9 mouse cellular contexts compared by ENCODE assay signal in the genomic region with DNA sequence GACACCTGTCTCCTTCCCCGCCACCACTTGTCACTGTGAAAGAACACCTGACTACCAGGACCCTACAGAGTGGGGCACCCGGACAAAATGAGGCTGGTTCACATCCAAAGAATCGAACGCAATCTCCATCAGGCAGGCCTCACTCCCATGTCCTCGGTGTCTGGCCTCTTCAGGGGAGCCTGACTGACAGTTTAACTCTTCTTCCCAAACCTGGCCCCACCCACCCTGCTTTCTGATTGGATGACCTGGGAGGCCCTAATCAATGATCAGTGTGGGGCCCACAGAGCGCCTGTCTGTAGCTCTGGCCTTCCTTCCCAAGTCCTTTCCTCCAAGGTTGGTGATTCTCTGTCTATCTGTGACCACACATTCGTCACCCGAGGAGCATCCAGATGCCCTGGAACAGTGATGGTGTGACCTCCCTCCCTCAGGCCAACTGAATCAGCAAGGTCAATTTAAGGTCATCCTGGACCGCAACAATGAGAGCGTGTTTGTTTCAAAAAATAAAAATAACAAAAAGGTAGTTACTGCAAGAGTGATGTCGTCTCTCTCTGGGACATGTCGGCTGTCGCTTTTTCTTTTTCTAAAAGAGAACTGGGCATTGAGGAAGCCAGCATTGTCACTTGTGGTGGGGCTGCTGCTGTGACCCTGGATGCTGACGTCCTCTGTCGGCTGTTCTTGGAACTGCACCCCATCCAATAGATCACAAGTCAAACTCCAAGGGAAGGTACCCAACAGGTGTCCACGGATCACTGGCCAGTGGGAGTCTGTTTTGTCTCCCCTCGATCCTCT. TPM values are rescaled to one million over a fixed set of nuclear protein-coding genes. Genes with fewer than 3 reads are reported as not detected.
DNase-seq lines count a peak whose midpoint lies in the region; ATAC-seq and TF ChIP-seq lines count a peak whose summit lies in the region.
"Had no signal": no experiment of that assay in that cellular context is flagged by ENCODE, and none has a peak within 500 bp of the region (broad histone marks: within the 10 kb centered on the region; RNA-seq: fewer than 3 reads in every experiment).

No protein-coding gene starts in this region.

- no peaks in the 10 kb centered on the region for H3K27me3 ChIP-seq in lung, embryonic 14.5 days (ENCODE audit: insufficient read depth, low read length)
- H3K27me3 ChIP-seq: embryonic facial prominence, embryonic 13.5 days had no signal

- H3K9me3 ChIP-seq in lung, embryonic 14.5 days (ENCODE audit: low read depth, low read length) = no peaks in the 10 kb centered on the region
- H3K9me3 ChIP-seq: embryonic facial prominence, embryonic 13.5 days had no signal

- ATAC-seq in lung, embryonic 14.5 days (ENCODE audit: insufficient read depth) = no peak
- ATAC-seq in erythroblast, adult 5-6 weeks (replicated peaks; ENCODE audit: low FRiP score, poor library complexity, severe bottlenecking) = peak; percentile 37; the same call in 1 of the 2 replicates

- H3K4me3 ChIP-seq in lung, embryonic 14.5 days (ENCODE audit: low read depth, low read length) = no peak overlapping the region
- H3K4me3 ChIP-seq: embryonic facial prominence, embryonic 13.5 days had no signal

- no peak overlapping the region for H3K27ac ChIP-seq in lung, embryonic 14.5 days (ENCODE audit: low read depth)
- H3K27ac ChIP-seq: embryonic facial prominence, embryonic 13.5 days had no signal

- no peak overlapping the region for H3K9ac ChIP-seq in lung, embryonic 14.5 days
- H3K9ac ChIP-seq: embryonic facial prominence, embryonic 13.5 days had no signal

- 45% methylated on average over 17 of the region's 17 CpGs for WGBS in lung, embryonic 14.5 days

- H3K4me1 ChIP-seq in lung, embryonic 14.5 days (ENCODE audit: insufficient read depth) = peaks cover 14% of the 10 kb centered on the region

- TF ChIP-seq CTCF in lung, embryonic 14.5 days (IDR thresholded peaks at IDR 0.05; ENCODE audit: low read depth) = peak; percentile 60

- no peaks in the 10 kb centered on the region for H3K36me3 ChIP-seq in lung, embryonic 14.5 days (ENCODE audit: insufficient read depth)
- H3K36me3 ChIP-seq: embryonic facial prominence, embryonic 13.5 days had no signal

- H3K4me2 ChIP-seq in lung, embryonic 14.5 days = no peak overlapping the region

- peak; percentile 43 for DNase-seq in adrenal gland, postnatal 14 days
- DNase-seq in adrenal gland, adult 8-10 months = no peak
- DNase-seq in lung, embryonic 14.5 days = no peak
- DNase-seq in lung, postnatal 14 days = no peak
- DNase-seq in retina, embryonic 14.5 days (ENCODE audit: low spot score) = peak; percentile 53
- DNase-seq in left cerebral cortex, adult 9 months (ENCODE audit: low spot score in 2 of 2) = no peak
- no peak for DNase-seq in ovary, adult 18-20 months (ENCODE audit: low spot score)

RNA-seq across cellular contexts. Expression of gene Ssr1, which starts 28.7 kb away (rescaled TPM):
- total RNA-seq in adrenal gland, postnatal 14 days (2021) = 131 and 135 TPM in 2 replicates
- total RNA-seq in adrenal gland, adult 8-10 months (2022) = 100 to 1,000 TPM; 154 to 167 (median 160) TPM
- 158 and 182 TPM in 2 replicates for polyA plus RNA-seq in lung, embryonic 14.5 days (2014; fragmentation: Nextera tagmentation; extraction: Ambion mirVana)
- 37.0 and 44.4 TPM in 2 replicates for total RNA-seq in erythroblast, adult 5-6 weeks (2015; ENCODE audit: low replicate concordance)
- total RNA-seq in erythroblast, adult 5-6 weeks (2017; ENCODE audit: low replicate concordance) = 37.4 and 46.7 TPM in 2 replicates

Comparison
In these comparisons a context has a peak if more than half of its experiments do, and no peak if none do; other contexts are left out.
1. DNase-seq: peak in adrenal gland, postnatal 14 days (single experiment) and retina, embryonic 14.5 days (single experiment); none in adrenal gland, adult 8-10 months (single experiment), lung, embryonic 14.5 days (single experiment), lung, postnatal 14 days (single experiment), left cerebral cortex, adult 9 months (0 of 2) and ovary, adult 18-20 months (single experiment).